Mouse (Mus musculus) adrenal gland, adult 18-20 months (tissue): ENCODE measurements around the gene Itpr1. TPM values are rescaled to one million over a fixed set of nuclear protein-coding genes. Genes with fewer than 3 reads are reported as not detected.

Experiments used
- DNase-seq, 2 experiments: peaks; one replicate each; pipeline ENCODE4 v3.0.0; 2021 to 2022; ENCODE audit warnings: low spot score in 2 of 2
- total RNA-seq, 2 experiments: library from RNA; stranded (reverse); gene quantifications; 1 replicate in 1 of 2; 2 replicates in 1 of 2; pipeline ENCODE4 v1.2.3; 2021

Gene Itpr1
- total RNA-seq, 2 experiments from 2014 or later = 114 to 186 TPM

DNA sequence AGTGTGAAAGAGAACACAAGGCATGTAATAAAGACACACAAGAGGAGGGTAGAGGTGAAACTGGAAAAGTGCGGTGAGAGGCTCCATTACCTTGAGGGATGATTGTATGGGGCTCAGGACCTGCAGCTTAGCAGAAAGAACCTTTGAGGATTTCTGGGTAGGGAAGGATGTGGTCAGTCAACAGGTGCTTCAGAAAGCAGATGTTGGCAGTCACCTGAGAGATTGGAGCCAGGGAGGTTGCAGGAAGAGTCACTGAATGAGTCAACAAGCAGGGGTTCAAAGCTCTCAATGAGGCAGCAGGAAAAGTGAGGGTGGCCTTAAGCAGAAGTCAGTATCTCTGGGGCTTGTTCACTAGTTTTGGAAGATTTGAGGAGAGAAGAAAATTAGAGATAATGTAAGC is 101.1 kb downstream of the Itpr1 start:
- no peak for DNase-seq

- no peak for DNase-seq
These were observed 103.5 kb downstream of the Itpr1 start for GRCm38 (mm10) chr6:108316268-108316824.

DNA sequence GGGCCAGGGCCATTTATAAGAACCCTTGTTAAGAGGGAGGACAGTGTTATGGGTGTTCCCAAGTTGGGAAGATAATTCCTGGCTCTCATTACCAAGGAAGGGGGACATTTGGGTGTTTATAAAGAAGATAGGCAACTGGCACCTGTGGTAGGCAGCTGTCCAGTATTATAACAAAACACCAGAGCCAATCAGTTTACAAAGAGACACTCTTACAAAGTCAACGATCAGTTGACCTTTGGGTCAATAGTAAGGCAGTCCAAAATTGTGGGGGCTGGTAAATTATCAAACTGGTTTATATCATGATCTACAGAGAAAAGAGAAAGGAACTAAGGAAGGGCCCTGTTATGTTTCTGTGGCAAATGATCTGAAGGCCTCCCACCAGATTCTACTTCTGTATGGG is 104.1 kb downstream of the Itpr1 start:
- DNase-seq = no peak

GRCm38 (mm10) chr6:108321653-108322052 is 108.8 kb downstream of the Itpr1 start:
- no peak for DNase-seq

DNA sequence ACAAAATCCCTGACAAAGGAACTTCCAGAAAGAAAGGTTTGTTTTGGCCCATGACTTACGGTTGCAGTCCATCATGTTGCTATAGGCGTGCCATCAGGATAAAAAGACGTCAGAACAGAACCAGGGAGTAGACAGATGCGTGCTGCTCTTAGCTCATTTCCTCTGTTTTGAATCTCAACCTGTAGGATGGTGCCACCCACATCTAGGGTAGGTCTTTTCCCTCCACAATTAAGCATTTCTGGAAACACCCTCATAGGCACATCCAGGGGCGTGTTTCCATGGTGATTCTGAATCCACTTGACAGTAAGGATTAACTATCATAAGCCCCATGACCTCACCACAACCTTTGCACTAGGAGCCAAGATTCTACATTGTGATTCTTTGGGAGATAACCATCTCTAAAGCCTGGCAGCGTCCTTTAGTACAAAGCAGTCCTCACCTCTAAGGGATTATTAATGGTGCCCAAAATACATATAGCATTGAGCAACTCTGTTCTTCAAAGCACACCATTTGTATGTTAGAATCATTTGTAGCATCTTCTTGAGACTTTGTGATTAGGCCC is 111.6 kb downstream of the Itpr1 start:
- DNase-seq = no peak

GRCm38 (mm10) chr6:108325400-108325799 is 112.5 kb downstream of the Itpr1 start:
- DNase-seq = no peak

DNA sequence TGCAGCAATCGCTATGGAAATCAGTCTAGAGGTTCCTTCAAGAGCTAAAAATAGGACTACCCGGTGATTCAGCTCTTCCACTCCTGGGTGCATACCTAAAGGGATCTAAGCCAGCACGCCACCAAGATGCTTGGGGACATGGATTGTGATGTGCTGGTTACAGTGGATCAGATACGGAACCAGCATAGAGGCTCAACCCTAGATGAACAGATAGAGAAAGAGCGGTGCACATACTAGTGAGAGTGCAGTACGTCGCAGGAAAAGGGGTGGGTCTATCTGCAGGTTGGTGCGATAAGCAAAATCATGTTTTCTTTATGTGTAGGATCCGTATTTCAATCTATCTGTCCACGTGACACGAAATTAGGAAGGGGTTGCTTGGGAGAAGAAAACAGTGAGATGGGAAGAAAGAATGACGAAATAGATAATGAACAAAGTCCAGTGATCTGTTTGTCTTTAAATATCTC is 113.1 kb downstream of the Itpr1 start:
- DNase-seq = no peak

GRCm38 (mm10) chr6:108326751-108327161 is 113.9 kb downstream of the Itpr1 start:
- DNase-seq = no peak

GRCm38 (mm10) chr6:108327561-108327960 is 114.7 kb downstream of the Itpr1 start:
- no peak for DNase-seq

DNA sequence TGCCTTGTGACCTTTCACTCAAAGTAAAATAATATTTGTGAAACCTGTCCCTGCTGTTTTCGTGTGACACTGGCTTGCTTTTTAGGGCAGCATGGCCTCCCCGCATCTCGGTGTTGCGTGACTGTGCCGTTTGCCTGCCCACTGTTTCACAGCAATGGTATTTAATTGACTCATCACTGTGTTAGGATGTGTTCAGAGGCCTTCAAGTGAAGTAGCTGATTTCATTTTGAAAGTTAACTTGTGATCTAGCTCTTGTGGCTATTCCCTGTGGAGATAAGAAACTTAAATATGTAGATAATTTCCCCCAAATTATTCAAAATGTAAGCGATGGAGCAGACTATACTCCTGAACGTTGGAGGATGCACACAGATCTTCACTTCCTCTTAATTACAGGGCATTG is 115.4 kb downstream of the Itpr1 start:
- no peak for DNase-seq

- DNase-seq = no peak
These were observed 117.6 kb downstream of the Itpr1 start for GRCm38 (mm10) chr6:108330461-108330860.

DNA sequence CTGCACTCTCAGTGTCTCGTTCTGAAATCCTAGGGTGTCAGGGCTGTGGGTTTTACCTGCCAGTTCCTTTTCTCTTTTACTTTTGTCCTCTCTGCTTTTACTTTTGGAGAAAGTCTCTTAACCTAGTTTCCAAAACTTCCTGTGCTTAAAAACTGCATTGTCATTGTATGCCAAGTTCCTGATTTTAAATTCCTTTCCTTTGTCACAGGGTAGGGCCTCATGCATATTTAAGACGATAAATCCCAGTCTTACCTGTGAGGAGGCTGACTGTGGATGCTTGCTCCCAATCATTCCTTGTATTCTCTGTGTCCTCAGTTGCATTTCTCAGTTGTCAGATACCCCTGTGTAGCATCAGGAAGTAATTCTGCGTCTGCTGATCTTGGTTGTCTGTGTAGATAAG is 118.4 kb downstream of the Itpr1 start:
- DNase-seq = no peak

DNA sequence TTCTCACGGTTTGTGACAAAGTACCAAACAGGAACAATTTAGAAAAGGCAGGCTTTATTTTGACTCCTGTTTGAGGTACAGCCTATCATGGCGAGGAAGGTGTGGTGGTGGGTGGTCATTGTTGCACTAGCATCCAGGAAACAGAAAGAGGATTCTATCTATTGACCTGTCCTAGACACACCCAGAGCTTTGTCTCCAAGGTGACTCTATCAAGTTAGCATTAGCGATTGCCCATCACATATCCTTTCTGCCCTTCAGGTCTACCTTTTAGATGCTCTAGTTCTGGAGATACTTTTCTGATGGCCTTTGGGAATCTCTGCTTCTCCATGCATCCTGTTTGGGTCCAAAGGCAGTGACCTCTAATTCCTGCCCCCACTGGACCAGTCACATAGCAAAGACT is 121.2 kb downstream of the Itpr1 start:
- no peak for DNase-seq

- no peak for DNase-seq
These were observed 122.4 kb downstream of the Itpr1 start for GRCm38 (mm10) chr6:108335202-108335823.

- DNase-seq = no peak
These were observed 123.6 kb downstream of the Itpr1 start for GRCm38 (mm10) chr6:108336506-108336905.

GRCm38 (mm10) chr6:108337289-108337688 is 124.4 kb downstream of the Itpr1 start:
- no peak for DNase-seq

GRCm38 (mm10) chr6:108338362-108338761 is 125.5 kb downstream of the Itpr1 start:
- no peak for DNase-seq

- DNase-seq = no peak
These were observed 130.1 kb downstream of the Itpr1 start for GRCm38 (mm10) chr6:108342989-108343388.

- peak in 1 of 2 experiments; percentile 21 for DNase-seq
These were observed 130.9 kb downstream of the Itpr1 start for GRCm38 (mm10) chr6:108343781-108344310.

- DNase-seq = no peak
These were observed 137.9 kb downstream of the Itpr1 start for GRCm38 (mm10) chr6:108350801-108351200.

DNA sequence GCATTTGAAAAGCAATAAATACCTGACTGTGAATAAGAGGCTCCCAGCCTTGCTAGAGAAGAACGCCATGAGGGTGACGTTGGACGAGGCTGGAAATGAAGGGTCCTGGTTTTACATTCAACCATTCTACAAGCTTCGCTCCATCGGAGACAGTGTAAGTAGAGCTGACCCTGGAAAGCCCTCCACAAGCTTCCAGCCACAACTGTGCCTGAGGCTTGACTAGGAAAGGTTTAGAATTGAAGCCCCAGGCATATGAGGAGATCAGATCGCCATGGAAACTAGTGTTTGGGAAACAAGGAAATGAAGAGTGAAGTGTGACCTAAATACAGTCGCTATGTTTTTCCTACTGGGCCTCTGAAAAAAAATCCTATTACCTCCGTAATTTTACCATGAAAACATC is 139.1 kb downstream of the Itpr1 start:
- no peak for DNase-seq

- no peak for DNase-seq
These were observed 154.5 kb downstream of the Itpr1 start for GRCm38 (mm10) chr6:108367412-108367811.
